Mouse (Mus musculus): ENCODE data around the gene Bcl2l12.

The Bcl2l12 gene

DNA sequence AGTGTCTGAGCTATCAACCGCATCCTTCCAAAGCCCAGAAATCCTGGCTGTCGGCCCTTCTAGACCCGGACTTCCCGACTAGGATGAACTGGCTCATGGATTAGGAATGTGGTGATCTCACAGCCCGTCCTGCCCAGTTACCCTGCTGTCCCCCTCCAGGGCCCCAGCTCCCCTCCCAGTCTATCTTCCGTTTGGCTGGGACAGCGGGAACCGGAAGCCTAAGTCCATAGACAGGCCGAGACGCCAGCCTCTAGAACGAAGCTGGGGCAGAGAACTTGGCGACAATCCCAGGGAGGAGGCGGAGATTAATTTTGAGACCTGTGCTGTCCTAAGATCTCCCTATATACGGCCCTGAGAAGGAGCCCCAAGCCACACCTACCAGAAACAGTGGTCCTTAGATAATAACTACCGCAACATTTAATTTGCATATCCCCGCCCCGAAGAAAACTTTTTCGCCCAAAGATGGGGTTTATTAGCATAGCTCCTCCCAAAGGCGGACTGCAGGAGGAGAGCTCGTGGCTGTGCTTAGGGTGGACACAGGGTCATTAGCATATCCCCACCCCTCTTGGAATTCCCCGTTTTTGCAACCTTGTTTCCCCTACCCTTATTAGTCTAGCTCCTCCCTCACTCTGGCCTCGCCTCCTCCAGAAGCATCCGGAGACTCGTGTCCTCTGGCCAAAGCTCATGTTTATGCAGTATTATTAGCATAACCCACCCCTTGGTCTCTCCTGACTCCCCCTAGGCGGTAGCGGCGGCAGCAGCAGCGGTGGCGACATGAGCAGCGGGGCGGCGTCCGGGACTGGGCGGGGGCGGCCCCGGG is 18.9 kb upstream of the Bcl2l12 start, which contains the start of gene Rras:
Rras (plus strand) TSS at position 720 of the 820 bp plus-strand sequence.
- DNase-seq (ENCODE audit: low read depth, low spot score), result peak; percentile 97

DNA sequence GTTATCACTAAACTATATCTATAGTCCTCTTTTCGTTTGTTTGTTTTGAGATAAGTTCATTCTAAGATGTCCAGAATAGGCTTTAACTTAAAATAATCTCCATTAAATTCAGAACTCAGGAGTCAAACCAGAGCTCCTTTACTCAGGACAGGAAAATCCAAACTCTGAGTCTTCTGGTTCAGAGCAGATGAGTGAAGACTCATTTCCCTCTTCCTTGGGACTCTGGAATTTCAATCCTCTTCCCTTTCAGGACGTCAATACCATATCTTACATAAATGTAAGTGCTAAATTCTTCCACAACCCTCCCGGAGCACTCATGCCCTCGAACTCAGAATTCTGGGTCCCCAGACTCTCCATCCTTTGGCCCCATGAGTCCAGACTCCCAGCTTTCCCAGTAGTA is 18.2 kb upstream of the Bcl2l12 start:
- no peak for DNase-seq (ENCODE audit: low read depth, low spot score)

DNA sequence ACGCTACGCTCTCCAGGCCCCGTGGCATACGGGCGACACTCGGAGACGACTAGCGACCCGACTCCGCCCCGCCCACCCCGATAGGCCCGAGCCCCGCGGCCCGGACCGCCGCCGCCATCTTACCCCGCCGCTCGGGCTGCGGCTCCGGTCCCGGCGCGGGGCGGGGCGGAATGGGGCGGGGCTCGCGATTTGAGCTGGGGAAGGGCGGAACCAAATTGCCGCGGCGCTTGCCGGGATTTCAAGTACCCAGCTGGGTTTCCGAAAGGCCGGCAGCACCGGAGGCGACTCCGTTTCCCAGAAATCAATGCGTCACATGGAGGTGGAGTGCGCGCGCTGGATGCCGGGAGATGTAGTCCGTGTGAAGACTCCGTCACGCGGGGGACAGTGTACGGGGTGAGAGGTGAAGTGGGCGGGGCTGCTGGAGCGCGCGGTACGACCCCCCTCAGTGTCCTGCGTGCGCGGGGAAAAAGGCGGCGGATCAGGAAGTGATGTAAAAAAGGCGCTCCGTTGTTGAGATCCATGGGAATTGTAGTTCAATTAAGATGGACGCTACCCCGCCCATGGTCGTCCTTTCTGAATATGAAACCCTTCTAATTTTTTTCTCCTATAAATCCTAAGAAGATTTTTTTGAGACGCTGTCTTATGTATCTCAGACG is 17.6 kb upstream of the Bcl2l12 start, which contains the start of gene Scaf1:
Scaf1 (minus strand) TSS at position 407 of the 656 bp plus-strand sequence.
- DNase-seq (ENCODE audit: low read depth, low spot score), result peak; percentile 99

DNA sequence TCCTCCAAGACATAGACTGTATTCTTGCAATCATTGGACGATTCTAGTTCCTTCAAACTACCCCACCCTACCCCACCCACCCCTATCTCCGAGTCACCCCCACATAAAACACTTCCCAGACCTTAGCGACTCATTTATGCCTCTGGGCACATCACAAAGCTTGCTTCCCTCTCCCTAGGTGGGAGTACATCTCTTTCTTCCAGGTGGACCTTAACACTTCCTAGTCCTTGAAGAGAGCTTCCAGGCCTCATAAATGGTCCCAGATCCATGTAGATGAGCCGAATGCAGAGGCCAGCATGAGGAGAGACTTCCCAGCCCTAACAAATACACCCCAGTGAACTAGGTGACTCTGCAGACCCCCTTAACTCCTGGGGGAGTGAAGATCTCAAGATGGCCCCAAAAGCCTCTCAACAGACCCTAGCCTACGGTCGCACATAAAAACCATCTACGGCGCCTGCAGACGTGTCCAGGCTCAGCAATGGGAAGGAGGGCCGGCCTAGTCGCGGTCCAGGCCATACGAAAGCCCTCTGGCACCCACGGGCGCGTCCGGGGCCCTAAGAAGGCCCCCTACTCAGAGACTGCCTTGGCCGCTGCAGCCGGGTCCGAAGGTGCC is 16.9 kb upstream of the Bcl2l12 start:
- DNase-seq (ENCODE audit: low read depth, low spot score), result no peak

DNA sequence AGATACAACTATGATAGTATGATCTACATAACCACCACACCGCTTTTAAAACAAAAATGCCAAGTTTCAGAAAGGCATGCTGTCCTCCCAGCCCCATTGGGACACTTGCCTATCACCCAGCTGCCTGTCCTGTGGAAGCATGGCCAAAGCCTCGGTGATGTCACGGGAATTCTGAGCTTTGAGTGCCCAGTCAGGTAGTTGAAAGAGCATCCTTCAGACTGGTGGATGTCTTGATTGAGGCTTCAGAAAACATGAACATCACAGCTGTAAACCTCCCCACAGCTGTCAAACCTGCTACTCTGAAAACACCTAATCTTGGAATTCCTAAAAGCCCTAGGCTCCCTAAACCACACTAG is 15.6 kb upstream of the Bcl2l12 start:
- DNase-seq (ENCODE audit: low read depth, low spot score), result no peak

DNA sequence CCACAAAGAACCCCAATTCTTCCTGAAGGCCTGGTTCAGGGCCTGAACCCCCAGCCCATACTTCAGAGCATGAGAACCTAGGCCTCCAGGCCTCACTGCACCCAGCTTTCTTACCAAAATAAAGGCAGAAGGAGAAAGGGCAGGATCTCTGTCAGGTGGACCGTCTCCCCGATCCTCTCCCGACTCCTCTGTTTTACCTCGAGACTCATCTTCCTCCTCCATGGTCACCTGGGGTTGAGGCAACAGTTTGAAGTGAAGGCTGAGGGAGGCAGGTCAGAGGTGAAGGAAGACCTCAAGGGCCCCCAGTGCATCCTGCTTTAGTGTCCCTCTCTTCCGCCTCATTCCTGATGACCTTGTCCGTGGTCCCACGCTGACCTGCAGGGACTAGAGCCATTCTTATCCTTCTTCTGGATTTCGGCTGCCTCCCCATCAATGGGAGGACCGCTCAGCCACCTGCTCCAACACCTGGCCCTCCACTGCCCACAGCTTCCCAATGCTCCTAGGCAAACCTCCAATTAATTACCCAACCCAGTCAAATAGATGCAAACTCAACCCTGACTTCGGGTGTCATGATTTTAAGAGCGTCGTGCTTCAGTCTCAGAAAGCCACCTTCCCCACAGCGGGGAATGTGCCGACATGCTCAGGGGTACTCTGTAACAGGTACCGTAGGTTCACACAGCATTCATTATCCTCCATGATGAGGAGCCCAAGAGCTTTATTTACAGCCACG is 15.0 kb upstream of the Bcl2l12 start:
- no peak for DNase-seq (ENCODE audit: low read depth, low spot score)

DNA sequence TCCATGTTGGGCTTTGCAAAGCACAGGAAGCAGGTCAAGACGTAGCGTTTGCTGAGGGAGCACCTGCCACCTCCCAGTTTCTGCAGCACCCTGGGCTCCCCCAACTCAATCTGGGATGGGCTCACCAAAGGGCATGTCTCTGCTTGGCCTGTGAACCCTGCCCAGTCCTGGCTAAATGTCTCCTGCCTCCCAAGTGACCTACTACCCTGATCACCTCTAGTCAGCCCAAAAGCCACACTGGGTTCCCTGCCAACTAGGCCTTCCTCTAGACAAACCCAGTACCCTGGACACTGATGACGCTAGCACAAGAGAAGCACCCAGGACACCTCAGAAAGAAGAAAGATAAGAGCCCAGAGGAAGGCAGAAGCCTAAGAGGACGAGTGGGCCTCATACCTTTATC is 14.3 kb upstream of the Bcl2l12 start:
- no peak for DNase-seq (ENCODE audit: low read depth, low spot score)

DNA sequence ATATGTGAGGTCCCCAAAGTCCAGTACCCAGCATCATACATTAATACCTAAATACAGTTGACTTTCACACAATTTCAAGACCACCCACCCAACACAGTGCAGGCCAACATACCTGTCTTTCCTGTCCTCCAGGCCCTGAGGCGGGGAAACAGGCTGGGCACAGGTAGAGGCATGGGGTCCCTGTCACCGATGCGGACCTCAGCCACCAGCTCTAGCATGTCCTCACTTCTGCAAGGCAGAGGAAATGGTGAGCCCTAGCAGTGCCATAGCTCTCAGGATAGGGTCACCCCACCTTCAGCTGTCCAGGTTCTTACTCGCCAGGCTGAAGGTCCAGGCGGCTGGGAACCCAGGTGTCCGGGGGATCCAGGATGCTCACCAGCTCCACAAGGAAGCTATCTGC is 13.5 kb upstream of the Bcl2l12 start:
- no peak for DNase-seq (ENCODE audit: low read depth, low spot score)

DNA sequence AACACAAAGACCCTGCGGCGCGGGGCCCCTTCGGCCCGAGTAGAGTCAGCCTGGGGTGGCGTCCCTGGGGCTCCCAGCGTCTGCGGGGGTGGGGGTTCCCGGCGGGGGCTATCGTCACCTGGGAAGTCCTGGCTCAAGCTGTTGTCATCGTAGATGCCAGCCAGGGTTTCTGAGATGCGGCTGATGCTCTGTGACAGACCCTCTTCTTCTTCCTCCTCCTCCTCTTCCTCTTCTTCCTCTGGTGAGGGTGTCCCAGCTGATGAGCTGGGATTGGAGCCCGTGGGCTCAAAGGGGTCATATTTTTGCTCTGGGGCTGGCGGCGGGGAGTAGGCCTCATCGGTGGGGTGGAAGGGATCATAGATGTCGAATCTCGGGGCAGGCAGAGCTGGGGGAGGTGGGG is 9.9 kb upstream of the Bcl2l12 start:
- DNase-seq (ENCODE audit: low read depth, low spot score), result no peak

DNA sequence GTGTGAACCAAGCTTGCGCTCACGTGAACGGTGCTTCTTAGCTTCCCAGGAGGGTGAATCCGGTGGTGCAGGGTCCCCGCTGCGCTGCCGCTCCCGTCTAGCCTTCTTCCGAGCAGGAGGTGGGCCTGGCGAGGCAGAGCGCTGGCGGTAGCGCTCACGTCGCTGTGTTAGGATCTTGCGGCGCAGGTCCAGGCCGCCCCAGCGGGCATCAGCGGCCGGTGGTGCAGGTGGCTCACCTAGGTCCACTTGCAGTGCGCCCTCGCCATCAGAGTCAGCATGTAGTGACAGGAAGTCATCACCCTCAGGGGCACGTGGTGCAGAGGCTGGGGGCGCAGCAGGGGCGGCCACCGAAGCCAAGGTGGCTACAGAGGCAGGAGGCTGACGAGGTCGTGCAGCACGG is 9.3 kb upstream of the Bcl2l12 start:
- DNase-seq (ENCODE audit: low read depth, low spot score), result no peak

DNA sequence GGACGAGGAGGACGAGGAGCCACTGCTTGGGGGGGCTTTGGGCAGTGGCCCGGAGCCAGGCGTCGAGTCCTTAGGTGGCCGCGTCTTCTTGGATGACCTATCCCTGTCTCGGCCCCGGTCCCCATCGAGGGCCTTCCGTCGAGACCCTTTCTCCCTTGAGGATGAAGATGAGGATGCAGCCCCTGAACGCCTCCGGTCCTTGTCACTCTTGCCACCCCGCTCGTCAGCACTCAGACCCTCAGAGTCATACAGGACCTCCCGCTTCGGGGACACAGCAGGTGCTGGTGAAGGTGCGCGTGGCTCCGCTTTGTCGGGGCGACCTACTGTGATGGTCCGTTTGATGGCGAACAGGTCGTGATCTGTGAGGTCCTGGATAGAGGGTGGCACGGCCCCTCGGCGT is 8.6 kb upstream of the Bcl2l12 start:
- DNase-seq (ENCODE audit: low read depth, low spot score), result no peak

DNA sequence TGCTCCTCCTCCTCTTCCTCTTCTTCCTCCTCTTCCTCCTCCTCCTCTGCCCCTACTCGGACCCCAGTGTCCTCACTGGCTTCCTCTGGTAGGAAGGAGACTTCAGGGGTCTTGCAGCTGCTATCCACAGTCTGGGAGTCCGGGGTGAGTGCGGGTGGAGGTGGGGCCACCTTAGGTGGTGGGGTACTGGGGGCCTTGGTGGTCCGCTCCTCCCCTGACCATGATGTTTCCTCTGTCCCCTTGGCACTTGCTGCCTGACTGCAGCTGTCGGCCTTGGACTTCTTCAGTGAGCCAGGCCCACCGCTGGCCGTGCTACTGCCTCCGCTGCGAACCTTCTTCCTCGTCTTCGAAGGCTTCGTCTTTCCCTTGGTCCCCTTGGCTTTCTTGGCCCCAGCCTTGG is 8.0 kb upstream of the Bcl2l12 start:
- no peak for DNase-seq (ENCODE audit: low read depth, low spot score)

DNA sequence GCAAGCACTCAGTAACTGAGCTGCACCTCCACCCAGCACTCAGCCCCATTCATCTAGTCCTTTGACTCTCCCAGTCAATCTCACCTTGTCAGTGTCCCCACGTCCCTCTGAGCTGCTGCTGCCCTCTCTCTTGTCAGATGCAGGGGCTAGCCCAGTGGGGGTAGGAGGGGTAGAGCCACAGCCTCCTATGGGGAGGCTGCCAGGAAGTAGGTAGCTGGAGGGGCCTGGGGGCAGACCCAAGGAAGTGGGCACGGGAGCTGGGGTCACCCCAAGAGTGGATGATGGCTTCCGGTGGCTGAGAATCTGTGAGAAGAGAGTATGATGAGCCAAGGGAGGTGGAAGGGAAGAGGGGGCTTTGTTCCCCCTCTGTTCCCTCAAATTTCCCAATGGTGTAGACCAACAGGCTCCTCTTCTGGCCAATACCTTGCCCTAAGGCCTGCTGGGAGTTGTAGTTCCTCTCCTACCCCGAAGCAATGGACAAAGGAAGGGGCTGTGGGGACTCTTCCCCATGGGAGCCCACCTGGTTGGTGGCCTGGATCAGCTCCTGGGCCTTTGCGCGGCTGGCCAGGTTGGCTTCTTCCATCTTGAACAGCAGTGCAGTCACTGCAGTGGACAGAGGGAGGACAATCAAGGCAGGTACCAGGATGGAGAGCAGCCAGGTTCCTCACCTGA is 6.9 kb upstream of the Bcl2l12 start:
- no peak for DNase-seq (ENCODE audit: low read depth, low spot score)

DNA sequence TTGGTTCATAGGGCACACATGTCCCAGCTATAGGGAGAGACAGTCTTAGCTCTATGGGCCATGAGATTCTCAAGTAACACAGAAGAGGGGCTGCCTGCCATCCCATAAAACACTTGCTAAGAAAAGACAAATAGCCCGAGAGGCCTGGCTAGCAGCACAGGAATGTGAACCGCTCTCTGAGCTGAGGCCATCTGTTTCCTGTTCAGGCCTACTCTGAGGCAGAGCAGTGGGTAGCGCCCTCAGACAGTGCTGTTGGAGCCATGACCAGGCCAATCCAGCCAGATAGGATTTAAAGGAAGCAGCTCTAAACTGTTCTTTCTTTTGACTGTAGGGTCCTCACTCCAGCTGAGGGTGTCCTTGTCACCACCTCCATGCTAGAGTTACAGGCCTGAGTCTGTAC is 6.0 kb upstream of the Bcl2l12 start:
- no peak for DNase-seq (ENCODE audit: low read depth, low spot score)

DNA sequence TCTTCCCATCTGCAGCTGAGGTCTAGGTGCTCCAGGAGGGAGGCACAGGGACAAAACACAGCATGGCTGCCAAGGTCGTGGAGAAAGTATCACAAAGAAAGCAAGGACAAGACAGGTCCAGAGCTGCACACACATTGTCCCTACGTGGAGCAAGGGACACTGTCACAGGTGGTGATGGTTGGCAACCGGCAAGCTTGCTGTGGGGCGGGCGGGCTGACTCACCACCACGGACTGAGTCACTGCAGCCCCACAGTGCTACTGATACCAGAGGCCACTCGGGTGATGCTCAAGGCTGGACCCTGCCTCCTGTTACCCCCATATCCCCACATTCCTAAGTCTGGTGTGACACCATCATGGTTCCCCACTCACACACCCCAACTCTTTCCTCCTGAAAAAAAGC is 3.9 kb upstream of the Bcl2l12 start:
- no peak for DNase-seq (ENCODE audit: low read depth, low spot score)

DNA sequence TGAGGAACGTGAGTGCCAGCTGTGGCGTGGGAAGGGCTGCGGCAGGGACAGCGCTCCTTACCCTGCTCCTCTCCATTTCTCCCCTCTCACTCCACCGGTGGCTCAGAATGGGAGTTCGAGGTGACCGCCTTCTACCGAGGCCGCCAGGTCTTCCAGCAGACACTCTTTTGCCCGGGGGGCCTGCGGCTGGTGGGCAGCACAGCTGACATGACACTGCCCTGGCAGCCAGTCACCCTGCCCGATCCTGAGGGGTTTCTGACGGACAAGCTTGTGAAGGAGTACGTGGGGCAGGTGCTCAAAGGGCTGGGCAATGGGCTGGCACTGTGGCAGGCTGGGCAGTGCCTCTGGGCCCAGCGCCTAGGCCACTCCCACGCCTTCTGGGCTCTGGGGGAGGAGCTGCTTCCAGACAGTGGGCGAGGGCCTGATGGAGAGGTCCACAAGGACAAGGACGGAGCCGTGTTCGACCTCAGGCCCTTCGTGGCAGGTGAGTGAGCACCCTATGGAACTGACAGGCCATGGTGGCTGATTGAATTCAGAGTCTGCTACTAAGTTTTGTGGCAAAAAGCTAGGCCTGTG is 2.1 kb upstream of the Bcl2l12 start:
- no peak for DNase-seq (ENCODE audit: low read depth, low spot score)

DNA sequence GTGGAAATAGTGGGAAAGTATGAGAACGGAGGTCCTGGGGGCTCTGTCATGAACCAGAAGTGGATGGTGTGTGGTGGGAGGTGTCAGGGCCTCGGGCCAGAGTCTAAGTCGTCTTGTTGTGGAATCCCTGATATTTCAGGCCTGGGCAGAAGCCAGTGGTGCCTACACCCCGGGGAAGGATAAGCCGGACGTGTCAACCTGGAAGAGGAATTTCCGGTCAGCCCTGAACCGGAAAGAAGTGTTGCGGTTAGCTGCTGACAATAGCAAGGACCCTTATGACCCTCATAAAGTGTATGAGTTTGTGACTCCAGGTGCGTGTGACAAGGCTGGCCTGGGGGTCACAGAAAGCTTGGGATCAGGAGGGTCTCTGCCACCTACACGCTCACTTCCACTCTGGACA is 1.2 kb upstream of the Bcl2l12 start:
- no peak for DNase-seq (ENCODE audit: low read depth, low spot score)

DNA sequence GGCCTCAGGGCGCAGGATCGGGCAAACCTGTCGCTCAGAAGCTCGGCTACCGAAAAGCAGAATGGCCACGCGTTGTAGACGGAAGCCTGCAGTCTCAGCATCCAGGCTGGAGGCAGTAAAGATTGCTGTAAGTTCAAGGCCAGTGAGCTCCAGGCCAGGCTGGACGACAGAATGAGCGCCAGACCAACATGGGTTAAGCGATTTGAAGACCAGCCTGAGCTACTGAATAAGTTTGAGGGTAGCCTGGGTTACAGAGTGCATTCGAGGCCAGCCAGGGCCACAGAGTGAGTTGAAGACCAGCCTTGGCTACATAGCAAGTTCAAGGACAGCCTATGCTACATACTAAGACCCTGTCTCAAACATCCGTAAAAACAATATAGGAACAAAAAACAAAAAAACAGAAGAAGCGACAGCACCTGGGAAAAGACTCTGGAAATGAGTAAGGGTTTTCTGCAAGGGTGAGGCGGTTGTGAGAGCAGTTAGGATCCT is 528 bp downstream of the Bcl2l12 start:
- no peak for DNase-seq (ENCODE audit: low read depth, low spot score)

DNA sequence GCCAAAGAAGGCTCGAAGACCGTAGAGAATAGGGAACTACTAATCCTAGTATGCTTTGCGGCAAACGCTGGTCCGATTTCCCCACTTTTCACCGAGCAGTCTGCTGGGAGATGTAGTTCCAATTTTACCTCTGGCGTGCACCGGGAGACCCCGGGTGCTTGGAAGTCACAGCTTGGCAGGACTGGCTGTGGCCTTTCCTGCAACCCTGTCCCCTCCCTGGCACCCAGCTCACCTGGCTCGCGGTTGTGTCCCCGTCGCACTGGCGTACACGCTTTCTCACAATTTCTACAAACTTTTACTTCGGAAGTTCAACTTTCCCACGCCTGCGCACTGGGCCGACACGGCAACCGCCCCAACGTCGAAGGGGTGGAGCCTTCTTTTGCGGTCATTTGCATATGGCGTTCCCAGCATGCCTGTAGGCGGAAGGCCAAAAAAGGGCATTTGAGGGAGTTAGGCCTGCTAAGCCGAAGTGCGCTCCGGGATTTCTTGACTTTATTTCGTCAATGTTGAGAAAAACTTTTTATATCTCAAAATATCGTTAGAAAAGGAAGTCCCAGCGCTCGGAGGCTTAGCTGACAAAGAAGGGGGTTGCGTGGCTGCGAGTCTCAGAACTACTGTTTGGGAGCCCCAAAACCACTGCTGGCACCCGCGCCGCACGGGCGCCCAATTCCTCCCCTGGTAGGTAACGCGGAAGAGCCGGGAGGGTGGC is 1.1 kb downstream of the Bcl2l12 start, which contains the start of gene Irf3:
Irf3 (plus strand) TSS at position 418 of the 709 bp plus-strand sequence.
- DNase-seq (ENCODE audit: low read depth, low spot score), result peak; percentile 96

DNA sequence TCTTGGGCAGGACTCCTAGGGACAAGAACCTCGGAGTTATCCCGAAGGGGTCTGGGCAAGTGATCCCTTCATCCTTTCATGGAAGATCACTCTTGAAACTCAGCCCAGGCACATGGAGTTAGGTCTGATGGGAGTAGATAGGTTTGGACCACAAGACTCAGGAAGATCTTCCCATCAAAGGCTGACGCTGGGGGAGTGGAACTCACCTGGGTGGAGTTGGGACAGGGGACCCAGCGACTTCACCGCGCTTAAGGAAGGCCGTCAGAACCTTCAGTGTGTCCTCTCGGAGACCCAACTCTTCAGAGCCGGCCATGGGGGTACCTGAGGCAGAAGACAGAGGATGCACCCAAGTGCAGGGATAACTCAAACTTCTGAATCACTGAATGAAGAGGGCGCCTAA is 1.8 kb downstream of the Bcl2l12 start:
- no peak for DNase-seq (ENCODE audit: low read depth, low spot score)
